Mouse (Mus musculus) lung, embryonic 14.5 days (tissue): ENCODE results near the gene Sos1. TPM values are rescaled to one million over a fixed set of nuclear protein-coding genes. Genes with fewer than 3 reads are reported as not detected.

Experiments
- ATAC-seq: fragments of 200-750 bp; cut with Nextera tagmentation; 2 replicates; pipeline ENCODE4 v1.8.0; 2017; ENCODE audit warnings: mild to moderate bottlenecking, moderate TSS enrichment, moderate library complexity; ENCODE audit not compliant: insufficient read depth
- DNase-seq: peaks from one replicate; pipeline ENCODE4 v3.0.0-alpha.2; 2015
- H3K27ac ChIP-seq: fragments of 300-500 bp; sonication (generic); 2 replicates; pipeline ENCODE4 v1.5.1; 2014; ENCODE audit warnings: low read depth, mild to moderate bottlenecking, moderate library complexity
- H3K27me3 ChIP-seq: fragments of 300-500 bp; sonication (generic); 2 replicates; pipeline ENCODE4 v1.6.1; 2014; ENCODE audit warnings: low read length, control low read depth; ENCODE audit not compliant: insufficient read depth
- H3K36me3 ChIP-seq: fragments of 300-500 bp; sonication (generic); 2 replicates; pipeline ENCODE4 v1.6.1; 2014; ENCODE audit warnings: control low read depth; ENCODE audit not compliant: insufficient read depth
- H3K4me1 ChIP-seq: fragments of 300-500 bp; sonication (generic); 2 replicates; pipeline ENCODE4 v1.6.1; 2014; ENCODE audit warnings: antibody characterized with exemption, control low read depth; ENCODE audit not compliant: insufficient read depth
- H3K4me2 ChIP-seq: fragments of 300-500 bp; sonication (generic); 2 replicates; pipeline ENCODE4 v1.6.1; 2014; ENCODE audit warnings: mild to moderate bottlenecking
- H3K4me3 ChIP-seq: fragments of 300-500 bp; sonication (generic); 2 replicates; pipeline ENCODE4 v1.5.1; 2014; ENCODE audit warnings: low read depth, low read length
- H3K9ac ChIP-seq: fragments of 300-500 bp; sonication (generic); 2 replicates; pipeline ENCODE4 v1.6.1; 2014
- H3K9me3 ChIP-seq: fragments of 300-500 bp; sonication (generic); 2 replicates; pipeline ENCODE4 v1.6.1; 2016; ENCODE audit warnings: low read depth, low read length, control low read depth
- CTCF ChIP-seq: IDR thresholded peaks from 2 replicates; pipeline ENCODE4 v1.5.1; 2016; ENCODE audit warnings: antibody characterized with exemption, low read depth
- WGBS: fragments of 180-500 bp; shearing (Covaris S2); extraction: QIAGEN DNeasy Blood & Tissue Kit; methylation state at CpG from one replicate; pipeline ENCODE4 v1.1.7; 2014; 5-methylcytosine and 5-hydroxymethylcytosine counted together
- polyA plus RNA-seq: library from polyadenylated mRNA; unstranded; fragments of >200 nt; fragmentation: Nextera tagmentation; extraction: Ambion mirVana; gene quantifications from 2 replicates; pipeline ENCODE4 v1.2.1, GENCODE M21; 2014

Gene Sos1
- polyA plus RNA-seq, 1 experiment from 2014 or later: 8.5 TPM

- H3K36me3 ChIP-seq: no peaks in the 10 kb centered on the region
- TF ChIP-seq CTCF: no peak
- WGBS: 85% methylated on average over 8 of the region's 8 CpGs
Measured at GRCm38 (mm10) chr17:80360245-80360644, 120.0 kb downstream of the Sos1 start.

GRCm38 (mm10) chr17:80347234-80347633 is 133.0 kb downstream of the Sos1 start:
- no peak overlapping the region for H3K4me3 ChIP-seq
- H3K9ac ChIP-seq: no peak overlapping the region
- ATAC-seq: no peak
- TF ChIP-seq CTCF: no peak
- H3K36me3 ChIP-seq: no peaks in the 10 kb centered on the region
- no peak for DNase-seq
- 43% methylated on average over 6 of the region's 6 CpGs for WGBS
- H3K4me1 ChIP-seq: no peaks in the 10 kb centered on the region
- H3K9me3 ChIP-seq: no peaks in the 10 kb centered on the region
- no peaks in the 10 kb centered on the region for H3K27me3 ChIP-seq
- no peak overlapping the region for H3K4me2 ChIP-seq
- H3K27ac ChIP-seq: no peak overlapping the region

More at GRCm38 (mm10) chr17:80360245-80360644, 120.0 kb downstream of the Sos1 start:
- H3K27me3 ChIP-seq: no peaks in the 10 kb centered on the region
- ATAC-seq (no peak), DNase-seq (no peak)
- no peak overlapping the region for H3K27ac ChIP-seq
- no peak overlapping the region for H3K4me3 ChIP-seq
- H3K4me1 ChIP-seq: no peaks in the 10 kb centered on the region
- H3K9me3 ChIP-seq: no peaks in the 10 kb centered on the region
- H3K9ac ChIP-seq: no peak overlapping the region
- no peak overlapping the region for H3K4me2 ChIP-seq

GRCm38 (mm10) chr17:80346591-80347125 is 133.6 kb downstream of the Sos1 start:
- 49% methylated on average over 11 of the region's 11 CpGs for WGBS
- H3K27ac ChIP-seq: no peak overlapping the region
- ATAC-seq (no peak), DNase-seq (no peak)
- no peaks in the 10 kb centered on the region for H3K9me3 ChIP-seq
- H3K4me1 ChIP-seq: no peaks in the 10 kb centered on the region
- TF ChIP-seq CTCF: no peak
- H3K36me3 ChIP-seq: no peaks in the 10 kb centered on the region
- H3K9ac ChIP-seq: no peak overlapping the region
- H3K4me3 ChIP-seq: no peak overlapping the region
- H3K4me2 ChIP-seq: no peak overlapping the region
- H3K27me3 ChIP-seq: no peaks in the 10 kb centered on the region

GRCm38 (mm10) chr17:80345277-80345676 is 135.0 kb downstream of the Sos1 start:
- peak; percentile 49 for TF ChIP-seq CTCF

More at GRCm38 (mm10) chr17:80345277-80345676, 135.0 kb downstream of the Sos1 start:
- ATAC-seq: no peak
- 72% methylated on average over 4 of the region's 4 CpGs for WGBS
- Histone ChIP-seq H3K4me2 (no peak overlapping the region), H3K4me3 (no peak overlapping the region), H3K27ac (no peak overlapping the region), H3K36me3 (no peaks in the 10 kb centered on the region), H3K9me3 (no peaks in the 10 kb centered on the region), H3K9ac (no peak overlapping the region), H3K27me3 (no peaks in the 10 kb centered on the region), H3K4me1 (no peaks in the 10 kb centered on the region)
- DNase-seq: peak; percentile 43

Other genes starting within 250 kb of the Sos1 start
- gene Morn2, start 190.2 kb downstream of the Sos1 start, polyA plus RNA-seq: 30.5 and 32.8 TPM in 2 replicates
- gene Dhx57, start 190.0 kb downstream of the Sos1 start, polyA plus RNA-seq: 15.2 and 15.4 TPM in 2 replicates
- gene Arhgef33, start 173.0 kb downstream of the Sos1 start, polyA plus RNA-seq: 0.61 and 0.74 TPM in 2 replicates
- 2.1 and 2.4 TPM in 2 replicates for gene Gm10190, start 106.9 kb downstream of the Sos1 start, polyA plus RNA-seq
- gene Cdkl4, start 97.4 kb upstream of the Sos1 start, polyA plus RNA-seq: 0.27 and 0.37 TPM in 2 replicates
- gene Map4k3, start 248.0 kb upstream of the Sos1 start, polyA plus RNA-seq: 62.7 and 64.7 TPM in 2 replicates